Mouse (Mus musculus): ENCODE results near the gene Ctnnb1. TPM values are rescaled to one million over a fixed set of nuclear protein-coding genes. Genes with fewer than 3 reads are reported as not detected.

Ctnnb1 gene
- total and polyA plus RNA-seq, 3 experiments = 197 to 383 (median 290) TPM

DNA sequence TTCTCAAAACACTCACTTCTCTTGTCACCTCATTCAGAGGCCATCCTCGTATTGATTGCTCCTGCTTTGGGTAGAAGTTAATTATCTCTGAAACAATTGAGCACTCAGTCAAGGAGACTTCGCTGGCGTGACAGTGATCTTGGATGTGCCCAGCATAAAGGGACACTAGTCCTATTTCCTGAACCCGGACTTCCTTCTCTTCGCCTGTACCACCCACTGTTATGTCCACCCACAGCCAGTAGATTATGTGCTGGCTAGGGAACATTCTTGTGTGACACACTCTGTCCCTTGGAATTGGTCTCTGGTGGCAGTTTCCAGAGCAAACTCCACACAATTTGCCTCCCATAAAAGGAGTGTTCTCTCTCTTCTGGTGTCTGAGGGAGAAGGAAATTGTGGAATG, 32.5 kb upstream of the Ctnnb1 start:
- in situ Hi-C loops (cut with MboI; ENCODE audit: low pct_ligation_motif_present, low pct_unique_long_range_greater_than_20kb, low sequenced_read_pairs) (no loop called here), dilution Hi-C loops (cut with MboI; ENCODE audit: extremely low pct_ligation_motif_present, extremely low pct_unique_long_range_greater_than_20kb, low sequenced_read_pairs) (no loop called here)
- H3K4me2 ChIP-seq (ENCODE audit: insufficient read depth, low read depth, poor library complexity, severe bottlenecking) = no peak overlapping the region
- H3K4me1 ChIP-seq (ENCODE audit: control insufficient read depth in 1 of 2, insufficient read depth in 2 of 2) = no peaks in the 10 kb centered on the region
- no peak overlapping the region for H3K4me3 ChIP-seq (replicated peaks in 1 of 3; ENCODE audit: low read depth in 2 of 3, low read length in 2 of 3, poor library complexity in 1 of 3)
- DNase-seq (ENCODE audit: extremely low read depth) = no peak
- no peak overlapping the region for H3K27ac ChIP-seq (ENCODE audit: insufficient read depth, low read depth)
- H3K9me3 ChIP-seq (replicated peaks; ENCODE audit: low read length) = no peaks in the 10 kb centered on the region
- no peak for TF ChIP-seq NRF1 (IDR thresholded peaks at IDR 0.05; ENCODE audit: low read depth, low read length)
- no peak for TF ChIP-seq ZNF384 (IDR thresholded peaks at IDR 0.05; ENCODE audit: low read depth, low read length)
- no peak for TF ChIP-seq RAD21 (IDR thresholded peaks at IDR 0.05; ENCODE audit: low read depth, low read length)
- no peak for TF ChIP-seq JUND (conservative IDR thresholded peaks at IDR 0.05; ENCODE audit: low read depth, low read length)
- no peak for TF ChIP-seq ZKSCAN1 (IDR thresholded peaks at IDR 0.05; ENCODE audit: borderline replicate concordance, low read depth, low read length)
- TF ChIP-seq BHLHE40 (IDR thresholded peaks at IDR 0.05; ENCODE audit: low read depth, low read length) = no peak
- TF ChIP-seq MXI1 (IDR thresholded peaks at IDR 0.05; ENCODE audit: low read depth, low read length) = no peak
- TF ChIP-seq POLR2A (IDR thresholded peaks at IDR 0.05; ENCODE audit: low read depth, low read length) = no peak
- TF ChIP-seq USF1 (IDR thresholded peaks at IDR 0.05; ENCODE audit: low read depth, low read length) = no peak
- TF ChIP-seq CHD1 (IDR thresholded peaks at IDR 0.05; ENCODE audit: low read depth, low read length) = no peak
- TF ChIP-seq ELF1 (IDR thresholded peaks at IDR 0.05; ENCODE audit: low read depth, low read length) = no peak
- no peak for TF ChIP-seq MEF2A (IDR thresholded peaks at IDR 0.05; ENCODE audit: borderline replicate concordance, low read depth, low read length)
- no peak for TF ChIP-seq UBTF (IDR thresholded peaks at IDR 0.05; ENCODE audit: low read depth, low read length)
- TF ChIP-seq JUN (IDR thresholded peaks at IDR 0.05; ENCODE audit: insufficient read depth, low read depth, low read length) = no peak
- no peak for TF ChIP-seq KAT2A (IDR thresholded peaks at IDR 0.05; ENCODE audit: insufficient replicate concordance, low read length)
- no peaks in the 10 kb centered on the region for H3K36me3 ChIP-seq (replicated peaks in 1 of 2; ENCODE audit: control insufficient read depth in 1 of 2, insufficient read depth in 1 of 2, low read length in 1 of 2)
- peaks cover 7% of the 10 kb centered on the region for H3K27me3 ChIP-seq (replicated peaks)
- H3K9ac ChIP-seq (ENCODE audit: insufficient read depth, low read depth) = no peak overlapping the region
- no peaks in the 10 kb centered on the region for H3K79me2 ChIP-seq (replicated peaks; ENCODE audit: control insufficient read depth, extremely low read depth, insufficient read depth, poor library complexity, severe bottlenecking)

DNA sequence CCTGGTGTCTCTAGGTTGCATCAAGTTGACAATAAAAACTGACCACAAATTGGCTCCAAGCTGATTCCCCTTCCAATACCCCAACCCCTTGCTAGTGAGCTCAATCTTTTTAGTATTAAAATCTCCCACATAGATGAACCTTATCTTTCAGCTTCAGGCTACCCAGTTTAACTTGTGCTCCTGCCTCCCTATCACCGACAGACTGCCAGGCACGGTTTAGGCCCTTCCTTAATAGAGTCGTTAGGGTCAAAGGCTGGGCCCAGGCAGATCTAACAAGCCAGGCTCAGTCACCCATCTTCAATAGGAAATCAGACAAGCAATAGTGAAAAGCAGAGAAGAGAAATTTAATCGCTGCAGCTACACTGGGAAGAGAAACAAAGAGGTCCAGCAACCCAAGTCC, 31.7 kb upstream of the Ctnnb1 start:
- no peaks in the 10 kb centered on the region for H3K4me1 ChIP-seq (ENCODE audit: control insufficient read depth in 1 of 2, insufficient read depth in 2 of 2)
- H3K36me3 ChIP-seq (replicated peaks in 1 of 2; ENCODE audit: control insufficient read depth in 1 of 2, insufficient read depth in 1 of 2, low read length in 1 of 2) = no peaks in the 10 kb centered on the region
- no peak for TF ChIP-seq MEF2A (IDR thresholded peaks at IDR 0.05; ENCODE audit: borderline replicate concordance, low read depth, low read length)
- H3K27ac ChIP-seq (ENCODE audit: insufficient read depth, low read depth) = no peak overlapping the region
- no peak overlapping the region for H3K4me3 ChIP-seq (replicated peaks in 1 of 3; ENCODE audit: low read depth in 2 of 3, low read length in 2 of 3, poor library complexity in 1 of 3)
- H3K79me2 ChIP-seq (replicated peaks; ENCODE audit: control insufficient read depth, extremely low read depth, insufficient read depth, poor library complexity, severe bottlenecking) = no peaks in the 10 kb centered on the region
- in situ Hi-C loops (cut with MboI; ENCODE audit: low pct_ligation_motif_present, low pct_unique_long_range_greater_than_20kb, low sequenced_read_pairs) (no loop called here), dilution Hi-C loops (cut with MboI; ENCODE audit: extremely low pct_ligation_motif_present, extremely low pct_unique_long_range_greater_than_20kb, low sequenced_read_pairs) (no loop called here)
- no peak for DNase-seq (ENCODE audit: extremely low read depth)
- H3K4me2 ChIP-seq (ENCODE audit: insufficient read depth, low read depth, poor library complexity, severe bottlenecking) = no peak overlapping the region
- no peaks in the 10 kb centered on the region for H3K9me3 ChIP-seq (replicated peaks; ENCODE audit: low read length)
- no peak overlapping the region for H3K9ac ChIP-seq (ENCODE audit: insufficient read depth, low read depth)
- H3K27me3 ChIP-seq (replicated peaks) = peaks cover 7% of the 10 kb centered on the region
